ENCODE assay signal across 10 mouse cellular contexts in genomic region chr16:57116066-57116465, GRCm38 (mm10). TPM values are rescaled to one million over a fixed set of nuclear protein-coding genes. Genes with fewer than 3 reads are reported as not detected.
DNase-seq lines count a peak whose midpoint lies in the region; ATAC-seq and TF ChIP-seq lines count a peak whose summit lies in the region.
"Had no signal": no experiment of that assay in that cellular context is flagged by ENCODE, and none has a peak within 500 bp of the region (broad histone marks: within the 10 kb centered on the region; RNA-seq: fewer than 3 reads in every experiment).

No protein-coding gene starts in this region.

- H3K4me1 ChIP-seq in lung, adult 2 months (ENCODE audit: control insufficient read depth, insufficient read depth, low read length): no peaks in the 10 kb centered on the region
- H3K4me1 ChIP-seq: midbrain, embryonic 15.5 days had no signal

- DNase-seq in frontal cortex, postnatal 10 days (ENCODE audit: low spot score in 2 of 2): no peak
- DNase-seq in lung, adult 2 months: no peak
- DNase-seq in lung, postnatal 4 days: no peak
- DNase-seq in retina, embryonic 14.5 days (ENCODE audit: low spot score): peak; percentile 59
- no peak for DNase-seq in B cell, adult 2 months
- DNase-seq in layer of hippocampus, adult 18-20 months (ENCODE audit: low spot score in 2 of 2): no peak

- no peak for TF ChIP-seq POLR2A in lung, adult 2 months (IDR thresholded peaks at IDR 0.05; ENCODE audit: borderline replicate concordance, extremely low read depth, low read depth, low read length)

- H3K4me3 ChIP-seq in lung, adult 2 months (replicated peaks; ENCODE audit: extremely low read depth, low read depth, low read length): no peak overlapping the region
- H3K4me3 ChIP-seq: midbrain, embryonic 15.5 days had no signal

- peak; percentile 81 for ATAC-seq in frontal cortex, adult (ENCODE audit: low TSS enrichment)
- peak; percentile 56; the same call in 1 of the 2 replicates for ATAC-seq in common myeloid progenitor, adult 5-6 weeks (replicated peaks; ENCODE audit: low read depth, poor library complexity, severe bottlenecking)
- ATAC-seq: midbrain, embryonic 15.5 days had no signal

- peak; percentile 22; the same call in 1 of the 2 replicates for TF ChIP-seq CTCF in lung, adult 2 months (IDR thresholded peaks at IDR 0.05; ENCODE audit: insufficient read depth, low read length)

RNA-seq across cellular contexts. Expression of gene Tomm70a, which starts 5.4 kb away (rescaled TPM):
- polyA plus RNA-seq in lung, adult 2 months (2012; rRNA removed): 7.6 and 8.3 TPM in 2 replicates
- total RNA-seq in common myeloid progenitor, adult 5-6 weeks (2017): 77.1 and 83.1 TPM in 2 replicates
- total RNA-seq in layer of hippocampus, adult 18-20 months (2021): 10 to 100 TPM; 95.9 to 98.4 TPM

RNA-seq across cellular contexts. Expression of gene Tmem45a2, which starts 44.9 kb away (rescaled TPM):
- polyA plus RNA-seq in lung, adult 2 months (2012; rRNA removed): 0.91 TPM in 1 of 2 replicates, not detected in the other
- total RNA-seq in common myeloid progenitor, adult 5-6 weeks (2017): not detected in 2 replicates
- total RNA-seq in layer of hippocampus, adult 18-20 months (2021): not detected
- total RNA-seq: left cerebral cortex, postnatal 25 days had no signal
- polyA plus RNA-seq: midbrain, embryonic 15.5 days had no signal

RNA-seq across cellular contexts. Expression of gene Nit2, which starts 51.1 kb away (rescaled TPM):
- 7.9 and 13.1 TPM in 2 replicates for polyA plus RNA-seq in lung, adult 2 months (2012; rRNA removed)
- total RNA-seq in common myeloid progenitor, adult 5-6 weeks (2017): 33.5 and 37.7 TPM in 2 replicates
- 10 to 100 TPM; 10.7 to 14.0 TPM for total RNA-seq in layer of hippocampus, adult 18-20 months (2021)
